Mouse (Mus musculus) cerebellum, postnatal 10 days (tissue): Measurements from ENCODE around the gene Gm20481.
"Not testable (repeated sequence)": the region's sequence is repeated elsewhere in the genome, so short reads cannot be mapped to it uniquely, and the experiment has no call there.

Experiments
- DNase-seq, 2 experiments: peaks; one replicate each; pipeline ENCODE4 v3.0.0; 2021; ENCODE audit warnings: mixed read lengths in 2 of 2

Gm20481 gene

GRCm38 (mm10) chr17:34977000-34977399 is 7.3 kb downstream of the Gm20481 start:
- no peak for DNase-seq

GRCm38 (mm10) chr17:34978239-34978638 is 8.5 kb downstream of the Gm20481 start:
- DNase-seq, result no peak

- no peak for DNase-seq
Measured at GRCm38 (mm10) chr17:34979631-34980030, 9.9 kb downstream of the Gm20481 start.

- DNase-seq, result peak; percentile 50 to 60
Measured at GRCm38 (mm10) chr17:34980655-34981054, 10.9 kb downstream of the Gm20481 start.

GRCm38 (mm10) chr17:34981690-34982180 is 12.0 kb downstream of the Gm20481 start, which contains the start of gene Lsm2:
TSS of gene Lsm2 (plus strand) at chr17:34981862.
- peak; percentile 93 to 95 for DNase-seq

- no peak for DNase-seq
Measured at GRCm38 (mm10) chr17:34982328-34982727, 12.6 kb downstream of the Gm20481 start.

GRCm38 (mm10) chr17:34984218-34984617 is 14.5 kb downstream of the Gm20481 start:
- DNase-seq, result peak; percentile 37 to 57

- no peak for DNase-seq
Measured at GRCm38 (mm10) chr17:34994751-34995150, 25.0 kb downstream of the Gm20481 start.

- DNase-seq, result not testable (repeated sequence)
Measured at GRCm38 (mm10) chr17:34995192-34995591, 25.5 kb downstream of the Gm20481 start.

- not testable (repeated sequence) for DNase-seq
Measured at GRCm38 (mm10) chr17:34995927-34996326, 26.2 kb downstream of the Gm20481 start.

GRCm38 (mm10) chr17:34996411-34997141 is 26.9 kb downstream of the Gm20481 start:
- DNase-seq, result no peak

GRCm38 (mm10) chr17:34997142-34997483 is 27.4 kb downstream of the Gm20481 start:
- no peak for DNase-seq

GRCm38 (mm10) chr17:34998526-34999430 is 29.1 kb downstream of the Gm20481 start:
- DNase-seq, result no peak

GRCm38 (mm10) chr17:34999871-35000716 is 30.4 kb downstream of the Gm20481 start:
- not testable (repeated sequence) for DNase-seq

GRCm38 (mm10) chr17:35000717-35001451 is 31.2 kb downstream of the Gm20481 start, which contains the start of gene Vars:
TSS of gene Vars (plus strand) at chr17:35000987.
- DNase-seq, result peak; percentile 88 to 92

- peak in 1 of 2 experiments; percentile 37 for DNase-seq
Measured at GRCm38 (mm10) chr17:35001452-35002152, 31.9 kb downstream of the Gm20481 start.

- peak; percentile 22 to 42 for DNase-seq
Measured at GRCm38 (mm10) chr17:35002153-35002865, 32.6 kb downstream of the Gm20481 start.

- DNase-seq, result no peak
Measured at GRCm38 (mm10) chr17:35003022-35003838, 33.5 kb downstream of the Gm20481 start.

GRCm38 (mm10) chr17:35004075-35004717 is 34.5 kb downstream of the Gm20481 start:
- no peak for DNase-seq
